Mouse (Mus musculus): ENCODE measurements around the gene Pip4p1.
"Not testable (repeated sequence)": the region's sequence is repeated elsewhere in the genome, so short reads cannot be mapped to it uniquely, and the experiment has no call there.

DNA sequence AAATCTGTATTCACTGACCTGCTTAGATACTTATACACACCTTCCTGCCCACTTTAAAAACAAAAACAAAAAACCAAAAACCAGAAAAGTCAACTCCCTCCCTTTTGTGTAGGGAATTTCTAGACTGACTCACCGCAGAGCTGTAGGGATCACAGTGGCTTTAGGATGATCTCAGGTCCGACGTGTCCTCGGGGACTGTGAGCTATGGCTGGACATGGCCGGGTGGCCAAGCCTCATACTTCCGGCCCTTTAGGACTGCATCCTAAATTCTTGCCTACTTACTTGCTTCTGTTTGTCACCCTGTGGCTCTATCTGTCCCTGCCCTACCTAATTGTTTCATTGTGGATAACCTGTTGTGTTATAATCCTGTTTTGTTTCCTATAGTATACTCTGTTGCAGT is 26.1 kb upstream of the Pip4p1 start:
- not testable (repeated sequence) for TF ChIP-seq GATA1 (IDR thresholded peaks at IDR 0.05; ENCODE audit: borderline replicate concordance, low read length); FLI1 (IDR thresholded peaks at IDR 0.05; ENCODE audit: low read length)
